Mouse (Mus musculus) Patski (cell line): Measurements from ENCODE around the gene Hsh2d. TPM values are rescaled to one million over a fixed set of nuclear protein-coding genes. Genes with fewer than 3 reads are reported as not detected.

Experiments
- ATAC-seq: fragments of 100-300 bp; one replicate; pipeline ENCODE4 v1.8.0; 2021
- CTCF ChIA-PET: fragments of 350-600 bp; sonication (Branson Sonifier 250); formaldehyde crosslinking; loops from one replicate; lab custom pipeline; 2022; ENCODE audit warnings: inconsistent platforms; lab: Charles Lee
- POLR2A ChIA-PET: fragments of 350-600 bp; sonication (Branson Sonifier 250); formaldehyde crosslinking; loops from one replicate; lab custom pipeline; 2022; ENCODE audit warnings: antibody characterized with exemption, inconsistent platforms; lab: Charles Lee
- DNase-seq: peaks from one replicate; pipeline ENCODE4 v3.0.0-alpha.2; 2011; ENCODE audit warnings: low read depth, low spot score
- H3K27me3 ChIP-seq: fragments of 371-371 bp; one replicate; pipeline ENCODE4 v1.5.1; 2021
- CTCF ChIP-seq: fragments of 100-300 bp; IDR thresholded peaks from one replicate; pipeline ENCODE4 v1.5.1; 2021
- in situ Hi-C: fragments of 300-500 bp; cut with MboI; formaldehyde crosslinking; loops from 3 replicates; pipeline ENCODE4 v1.11.1; 2018; ENCODE audit warnings: low pct_unique_long_range_greater_than_20kb, mixed read lengths
- polyA plus RNA-seq: library from polyadenylated mRNA; unstranded; gene quantifications from one replicate; pipeline ENCODE4 v1.2.3, GENCODE M21; 2021

Gene Hsh2d
- polyA plus RNA-seq, 1 experiment from 2014 or later, result 0.05 TPM

- H3K27me3 ChIP-seq, result no peaks in the 10 kb centered on the region
- ChIA-PET POLR2A (no interaction called here), CTCF (interaction anchor here (2.5 kb wide), 1 partner anchor 18 kb away, joined by 37 read pairs; no protein-coding TSS in a partner anchor)
- DNase-seq (no peak), ATAC-seq (no peak)
- in situ Hi-C loops, result no loop called here
- TF ChIP-seq CTCF, result no peak
These were observed 51.5 kb downstream of the Hsh2d start for GRCm38 (mm10) chr8:72240951-72241350.

DNA sequence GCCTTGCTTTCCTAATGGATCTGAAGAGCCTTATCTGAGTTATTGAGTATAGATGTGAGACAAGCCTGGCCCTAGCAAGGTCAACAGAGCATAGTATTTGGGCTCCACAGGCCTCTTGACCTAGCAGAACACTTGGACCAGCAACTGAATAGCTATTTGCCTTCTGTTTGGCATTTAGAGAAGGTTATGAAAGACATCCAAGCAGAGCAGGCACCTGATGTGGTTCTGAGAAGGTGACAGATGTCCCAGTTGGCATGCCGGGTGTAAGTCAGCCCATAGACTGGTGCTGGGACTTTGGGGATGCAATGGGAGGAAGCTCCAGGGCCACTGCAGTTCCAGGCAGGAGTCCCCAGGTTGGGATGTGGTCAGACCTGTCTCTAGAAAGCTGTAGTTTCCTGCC lies 52.8 kb downstream of the Hsh2d start:
- DNase-seq (no peak), ATAC-seq (no peak)
- in situ Hi-C loops, result no loop called here
- POLR2A ChIA-PET, result no interaction called here
- H3K27me3 ChIP-seq, result no peaks in the 10 kb centered on the region
- TF ChIP-seq CTCF, result no peak
- CTCF ChIA-PET, result no interaction called here

GRCm38 (mm10) chr8:72244610-72245009 lies 55.2 kb downstream of the Hsh2d start:
- DNase-seq (no peak), ATAC-seq (no peak)
- ChIA-PET CTCF (no interaction called here), POLR2A (interaction anchor here (0.6 kb wide), 1 partner anchor 69 kb away, joined by 3 read pairs; no protein-coding TSS in a partner anchor)
- no peak for TF ChIP-seq CTCF
- in situ Hi-C loops, result no loop called here
- no peaks in the 10 kb centered on the region for H3K27me3 ChIP-seq

Other genes starting within 250 kb of the Hsh2d start
- gene Zfp961, start 238.6 kb upstream of the Hsh2d start, polyA plus RNA-seq, result 13.3 TPM
- not detected for gene Cyp4f18, start 180.0 kb upstream of the Hsh2d start, polyA plus RNA-seq
- not detected for gene Olfr372, start 148.4 kb upstream of the Hsh2d start, polyA plus RNA-seq
- gene Olfr373, start 106.5 kb upstream of the Hsh2d start, polyA plus RNA-seq, result 0.01 TPM
- gene Olfr374, start 82.6 kb upstream of the Hsh2d start, polyA plus RNA-seq, result 0.01 TPM
- gene Tpm4, start 54.7 kb upstream of the Hsh2d start, polyA plus RNA-seq, result 660 TPM
- gene Rab8a, start 28.4 kb upstream of the Hsh2d start, polyA plus RNA-seq, result 111 TPM
- not detected for gene Cib3, start 23.2 kb downstream of the Hsh2d start, polyA plus RNA-seq
- not detected for gene Gm11034, start 24.0 kb downstream of the Hsh2d start, polyA plus RNA-seq
- 90.2 TPM for gene Fam32a, start 30.1 kb downstream of the Hsh2d start, polyA plus RNA-seq
- gene Ap1m1, start 50.4 kb downstream of the Hsh2d start, polyA plus RNA-seq, result 93.1 TPM
- gene Gm10282, start 115.6 kb downstream of the Hsh2d start, polyA plus RNA-seq, result 28.0 TPM
- 6.7 TPM for gene Klf2, start 129.4 kb downstream of the Hsh2d start, polyA plus RNA-seq
- 63.4 TPM for gene Eps15l1, start 231.8 kb downstream of the Hsh2d start, polyA plus RNA-seq